Mouse (Mus musculus): Measurements from ENCODE around the gene Nupr1l. TPM values are rescaled to one million over a fixed set of nuclear protein-coding genes. Genes with fewer than 3 reads are reported as not detected.

Gene Nupr1l
- total RNA-seq, 2 experiments from 2014 or later: 1.2 TPM; not detected in 1

Other genes with a start within 250 kb of the Nupr1l start
- 1 to 10 TPM; 1.8 TPM for gene Zfp11, start 238.4 kb upstream of the Nupr1l start, total RNA-seq (2021)
- not detected for gene Sept14, start 200.0 kb upstream of the Nupr1l start, total RNA-seq (2021)
- 10 to 100 TPM; 57.3 to 63.7 TPM for gene Mrps17, start 193.0 kb upstream of the Nupr1l start, total RNA-seq (2021)
- gene Nipsnap2, start 183.5 kb upstream of the Nupr1l start, total RNA-seq (2021): 100 to 1,000 TPM; 510 to 555 TPM
- 10 to 100 TPM; 11.6 to 12.3 TPM for gene Psph, start 121.1 kb upstream of the Nupr1l start, total RNA-seq (2021)
- 1 to 10 TPM; 8.4 to 8.6 TPM for gene Sumf2, start 61.6 kb upstream of the Nupr1l start, total RNA-seq (2021)
- gene Chchd2, start 21.1 kb upstream of the Nupr1l start, total RNA-seq (2021): 100 to 1,000 TPM; 560 to 586 TPM
- gene Zbed5, start 12.8 kb upstream of the Nupr1l start, total RNA-seq (2021): 1 to 10 TPM in 1 of 2 experiments, under 1 TPM in 1; 0.19 to 1.1 TPM
- gene Phkg1, start 10.0 kb upstream of the Nupr1l start, total RNA-seq (2021): 100 to 1,000 TPM; 297 to 365 TPM
- 10 to 100 TPM; 18.3 to 19.4 TPM for gene Vkorc1l1, start 33.4 kb downstream of the Nupr1l start, total RNA-seq (2021)
- 10 to 100 TPM in 1 of 2 experiments, 1 to 10 TPM in 1; 9.2 to 14.7 TPM for gene Gusb, start 94.5 kb downstream of the Nupr1l start, total RNA-seq (2021)
- gene Asl, start 120.7 kb downstream of the Nupr1l start, total RNA-seq (2021): 10 to 100 TPM in 1 of 2 experiments, 1 to 10 TPM in 1; 9.4 to 10.1 TPM
- 10 to 100 TPM; 13.3 to 13.9 TPM for gene Crcp, start 120.8 kb downstream of the Nupr1l start, total RNA-seq (2021)
- 1 to 10 TPM; 5.8 to 7.7 TPM for gene Tpst1, start 164.8 kb downstream of the Nupr1l start, total RNA-seq (2021)
- gene Kctd7, start 236.3 kb downstream of the Nupr1l start, total RNA-seq (2021): 1 to 10 TPM; 2.8 to 3.9 TPM